Mouse (Mus musculus) spleen, postnatal 14 days (tissue): Measurements from ENCODE around the gene Tcf25.
"Not testable (repeated sequence)": the region's sequence is repeated elsewhere in the genome, so short reads cannot be mapped to it uniquely, and the experiment has no call there.

Experiments
- DNase-seq, 2 experiments: peaks; one replicate each; pipeline ENCODE4 v3.0.0; 2021 to 2022; ENCODE audit warnings: low spot score in 2 of 2

Tcf25 gene

GRCm38 (mm10) chr8:123410788-123411187 is 37.2 kb downstream of the Tcf25 start:
- no peak for DNase-seq

- peak in 1 of 2 experiments; percentile 37 for DNase-seq
These were observed 37.7 kb downstream of the Tcf25 start, which contains the start of gene Tubb3 for GRCm38 (mm10) chr8:123411246-123411645. Tubb3 (plus strand) TSS chr8:123411424.

- DNase-seq = no peak
These were observed 38.3 kb downstream of the Tcf25 start for GRCm38 (mm10) chr8:123411781-123412327.

GRCm38 (mm10) chr8:123412560-123413170 is 39.1 kb downstream of the Tcf25 start:
- DNase-seq = no peak

- DNase-seq = no peak
These were observed 40.7 kb downstream of the Tcf25 start for GRCm38 (mm10) chr8:123414255-123414654.

GRCm38 (mm10) chr8:123414997-123415696 is 41.6 kb downstream of the Tcf25 start:
- not testable (repeated sequence) for DNase-seq

- no peak for DNase-seq
These were observed 42.7 kb downstream of the Tcf25 start for GRCm38 (mm10) chr8:123415967-123416943.

- no peak for DNase-seq
These were observed 43.5 kb downstream of the Tcf25 start for GRCm38 (mm10) chr8:123416944-123417555.

GRCm38 (mm10) chr8:123419711-123420110 is 46.2 kb downstream of the Tcf25 start:
- DNase-seq = no peak

- no peak for DNase-seq
These were observed 47.1 kb downstream of the Tcf25 start for GRCm38 (mm10) chr8:123420525-123421281.

- no peak for DNase-seq
These were observed 47.8 kb downstream of the Tcf25 start for GRCm38 (mm10) chr8:123421325-123421724.

GRCm38 (mm10) chr8:123422056-123422780 is 48.7 kb downstream of the Tcf25 start:
- peak in 1 of 2 experiments; percentile 53 for DNase-seq

GRCm38 (mm10) chr8:123422781-123423159 is 49.2 kb downstream of the Tcf25 start:
- no peak for DNase-seq

GRCm38 (mm10) chr8:123423441-123423840 is 49.9 kb downstream of the Tcf25 start, which contains the start of gene Def8:
Def8 (plus strand) TSS chr8:123423527.
- DNase-seq = no peak

GRCm38 (mm10) chr8:123426511-123427509 is 53.3 kb downstream of the Tcf25 start:
- DNase-seq = no peak

GRCm38 (mm10) chr8:123427639-123428275 is 54.2 kb downstream of the Tcf25 start:
- no peak for DNase-seq

GRCm38 (mm10) chr8:123428343-123428893 is 54.9 kb downstream of the Tcf25 start:
- DNase-seq = no peak
